Mouse (Mus musculus): ENCODE results near the gene Rnaset2b.
"Not testable (repeated sequence)": the region's sequence is repeated elsewhere in the genome, so short reads cannot be mapped to it uniquely, and the experiment has no call there.

DNA sequence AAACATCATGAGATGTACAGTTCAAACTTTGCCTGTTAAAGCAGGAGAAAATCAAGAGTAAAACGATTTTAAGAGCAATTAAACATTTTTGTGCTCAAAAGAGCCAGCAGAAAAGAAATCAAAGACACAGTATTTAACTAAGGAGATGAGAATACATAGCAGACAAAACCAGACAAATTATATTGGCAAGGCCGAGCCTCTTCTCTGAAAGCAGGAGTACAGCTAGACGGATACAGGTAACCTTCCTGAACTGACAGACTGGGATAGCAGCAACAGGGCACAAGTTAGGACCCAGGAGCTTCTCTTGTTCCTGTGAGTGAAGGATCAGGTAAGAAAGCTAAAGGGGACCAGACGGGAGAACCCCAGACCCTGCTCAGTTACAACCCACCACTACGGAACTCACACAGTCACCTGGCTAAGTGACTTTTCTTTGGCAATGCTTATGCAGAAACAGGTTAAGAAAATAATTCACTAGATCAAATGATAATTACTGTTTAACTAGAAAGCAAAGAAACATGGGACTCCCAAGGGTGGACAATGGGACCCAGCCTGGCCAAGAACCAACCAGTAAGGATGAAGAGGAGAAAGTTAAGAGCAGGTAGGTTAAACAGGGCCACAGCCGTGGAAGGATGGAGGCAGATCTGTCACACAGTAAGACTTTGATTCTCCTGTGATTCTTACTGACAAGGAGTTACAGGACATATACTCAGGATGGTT, 10.7 kb upstream of the Rnaset2b start:
- not testable (repeated sequence) for TF ChIP-seq CTCF, EP300 (IDR thresholded peaks at IDR 0.05)

All from lung, postnatal 0 days (tissue).